Mouse (Mus musculus): ENCODE measurements at regions not wholly inside any gene's neighbourhood (a gene's known extent, or its start where the extent isn't known, plus 50 kb on each side); places are given as distances from the start of the nearest gene placed in this dataset.

GRCm38 (mm10) chr1:168026481-168026880 lies 337.4 kb downstream of the Lmx1a start:
- DNase-seq (ENCODE audit: low spot score in 2 of 2), result no peak
- Histone ChIP-seq H3K4me3 (no peak overlapping the region), H3K27ac (no peak overlapping the region)
- TF ChIP-seq CTCF (conservative IDR thresholded peaks at IDR 0.05), result no peak

- no peak for TF ChIP-seq CTCF (conservative IDR thresholded peaks at IDR 0.05)
- Histone ChIP-seq H3K4me3 (peak overlapping the region; percentile 22; the same call in 1 of the 2 replicates), H3K27ac (no peak overlapping the region)
- DNase-seq (ENCODE audit: low spot score in 2 of 2), result no peak
Measured at GRCm38 (mm10) chr1:168044765-168045164, 355.7 kb downstream of the Lmx1a start.

GRCm38 (mm10) chr1:168046347-168046746 lies 357.3 kb downstream of the Lmx1a start:
- peak; percentile 39 to 49 for DNase-seq (ENCODE audit: low spot score in 2 of 2)
- H3K27ac ChIP-seq, result no peak overlapping the region
- no peak overlapping the region for H3K4me3 ChIP-seq
- no peak for TF ChIP-seq CTCF (conservative IDR thresholded peaks at IDR 0.05)

- no peak for TF ChIP-seq CTCF (conservative IDR thresholded peaks at IDR 0.05)
- Histone ChIP-seq H3K4me3 (no peak overlapping the region), H3K27ac (no peak overlapping the region)
- DNase-seq (ENCODE audit: low spot score in 2 of 2), result no peak
Measured at GRCm38 (mm10) chr1:168046749-168047148, 357.7 kb downstream of the Lmx1a start.

GRCm38 (mm10) chr1:168049965-168050364 lies 360.9 kb downstream of the Lmx1a start:
- Histone ChIP-seq H3K27ac (no peak overlapping the region), H3K4me3 (no peak overlapping the region)
- no peak for TF ChIP-seq CTCF (conservative IDR thresholded peaks at IDR 0.05)
- DNase-seq (ENCODE audit: low spot score in 2 of 2), result no peak

- no peak for TF ChIP-seq CTCF (conservative IDR thresholded peaks at IDR 0.05)
- H3K4me3 ChIP-seq, result no peak overlapping the region
- H3K27ac ChIP-seq, result no peak overlapping the region
- DNase-seq (ENCODE audit: low spot score in 2 of 2), result no peak
Measured at GRCm38 (mm10) chr1:168056479-168056878, 367.4 kb downstream of the Lmx1a start.

GRCm38 (mm10) chr1:168057479-168057878 lies 368.4 kb downstream of the Lmx1a start:
- Histone ChIP-seq H3K4me3 (no peak overlapping the region), H3K27ac (no peak overlapping the region)
- DNase-seq (ENCODE audit: low spot score in 2 of 2), result no peak
- TF ChIP-seq CTCF (conservative IDR thresholded peaks at IDR 0.05), result no peak

- no peak overlapping the region for H3K4me3 ChIP-seq
- no peak overlapping the region for H3K27ac ChIP-seq
- TF ChIP-seq CTCF (conservative IDR thresholded peaks at IDR 0.05), result no peak
- DNase-seq (ENCODE audit: low spot score in 2 of 2), result no peak
Measured at GRCm38 (mm10) chr1:168058769-168059168, 369.7 kb downstream of the Lmx1a start.

GRCm38 (mm10) chr1:168064065-168064664 lies 367.9 kb downstream of the Pbx1 start:
- no peak for DNase-seq (ENCODE audit: low spot score in 2 of 2)
- no peak overlapping the region for H3K27ac ChIP-seq
- no peak overlapping the region for H3K4me3 ChIP-seq
- no peak for TF ChIP-seq CTCF (conservative IDR thresholded peaks at IDR 0.05)

- peak; percentile 45 for TF ChIP-seq CTCF (conservative IDR thresholded peaks at IDR 0.05)
- DNase-seq (ENCODE audit: low spot score in 2 of 2), result no peak
- H3K27ac ChIP-seq, result no peak overlapping the region
- no peak overlapping the region for H3K4me3 ChIP-seq
Measured at GRCm38 (mm10) chr1:168065598-168066041, 366.4 kb downstream of the Pbx1 start.

- DNase-seq (ENCODE audit: low spot score in 2 of 2), result no peak
- H3K4me3 ChIP-seq, result no peak overlapping the region
- TF ChIP-seq CTCF (conservative IDR thresholded peaks at IDR 0.05), result no peak
- H3K27ac ChIP-seq, result no peak overlapping the region
Measured at GRCm38 (mm10) chr1:168066810-168067209, 365.3 kb downstream of the Pbx1 start.

- Histone ChIP-seq H3K27ac (no peak overlapping the region), H3K4me3 (no peak overlapping the region)
- no peak for DNase-seq (ENCODE audit: low spot score in 2 of 2)
- TF ChIP-seq CTCF (conservative IDR thresholded peaks at IDR 0.05), result no peak
Measured at GRCm38 (mm10) chr1:168068003-168068919, 363.8 kb downstream of the Pbx1 start.

GRCm38 (mm10) chr1:168068920-168069590 lies 363.0 kb downstream of the Pbx1 start:
- no peak for TF ChIP-seq CTCF (conservative IDR thresholded peaks at IDR 0.05)
- no peak overlapping the region for H3K4me3 ChIP-seq
- DNase-seq (ENCODE audit: low spot score in 2 of 2), result no peak
- H3K27ac ChIP-seq, result no peak overlapping the region
